Mouse (Mus musculus): ENCODE results near the gene Kpna6. TPM values are rescaled to one million over a fixed set of nuclear protein-coding genes. Genes with fewer than 3 reads are reported as not detected.

Gene Kpna6
- polyA plus RNA-seq, 1 experiment from 2014 or later, result 16.4 TPM

DNA sequence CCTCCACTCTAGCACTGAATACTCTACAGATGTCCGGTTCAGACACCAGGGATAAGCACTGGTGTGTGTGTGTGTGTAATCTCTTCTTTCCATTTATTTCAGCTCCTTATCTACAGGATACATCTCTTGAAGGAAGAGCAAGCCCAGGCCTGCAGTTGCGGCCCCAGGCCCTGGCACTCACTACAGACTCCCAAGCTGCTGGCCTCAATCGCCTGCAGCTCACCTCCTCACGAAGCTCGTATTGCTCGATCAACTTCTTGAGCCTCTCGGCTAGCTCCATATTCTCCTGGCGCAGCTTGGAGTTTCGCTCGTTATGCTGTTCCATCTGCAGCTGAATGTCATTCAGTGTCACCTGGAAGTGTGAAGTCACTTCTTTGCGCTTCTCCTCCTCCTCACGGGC is 40.7 kb downstream of the Kpna6 start:
- WGBS, result 81% methylated on average over 12 of the region's 12 CpGs
- no peak overlapping the region for H3K9ac ChIP-seq (replicated peaks; ENCODE audit: low read depth, low read length)
- peaks cover 80% of the 10 kb centered on the region for H3K36me3 ChIP-seq (ENCODE audit: control insufficient read depth, insufficient read depth)
- no peaks in the 10 kb centered on the region for H3K9me3 ChIP-seq (ENCODE audit: control insufficient read depth, low read length)
- no peak for ATAC-seq
- H3K27ac ChIP-seq (ENCODE audit: low read length), result no peak overlapping the region
- H3K4me1 ChIP-seq (replicated peaks; ENCODE audit: control insufficient read depth, insufficient read depth, low read length), result peaks cover 6% of the 10 kb centered on the region
- H3K27me3 ChIP-seq (replicated peaks; ENCODE audit: control insufficient read depth, insufficient read depth, low read length), result no peaks in the 10 kb centered on the region
- H3K4me3 ChIP-seq (replicated peaks; ENCODE audit: low read length), result no peak overlapping the region
- H3K4me2 ChIP-seq (ENCODE audit: low read length), result no peak overlapping the region

DNA sequence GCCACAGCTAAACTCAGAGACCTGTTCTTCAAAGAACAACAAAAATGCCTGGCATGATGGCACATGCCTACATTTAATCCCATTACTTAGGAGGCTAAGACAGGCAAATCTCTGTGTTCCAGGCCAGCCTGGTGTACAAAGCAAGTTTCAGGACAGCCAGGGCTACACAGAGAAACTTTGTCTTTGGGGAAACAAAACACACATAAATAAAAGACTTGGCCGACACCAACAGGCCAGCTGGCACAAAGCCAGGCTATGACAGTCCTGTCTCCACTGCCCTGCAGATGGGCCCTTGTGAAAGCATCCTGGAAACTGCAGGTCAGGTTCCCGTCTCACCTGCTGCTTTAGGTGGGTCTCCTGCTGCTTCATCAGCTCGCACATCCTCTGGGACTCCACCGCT is 41.6 kb downstream of the Kpna6 start:
- Histone ChIP-seq H3K4me3 (replicated peaks; ENCODE audit: low read length) (no peak overlapping the region), H3K36me3 (ENCODE audit: control insufficient read depth, insufficient read depth) (peaks cover 78% of the 10 kb centered on the region), H3K4me1 (replicated peaks; ENCODE audit: control insufficient read depth, insufficient read depth, low read length) (peaks cover 8% of the 10 kb centered on the region), H3K27ac (ENCODE audit: low read length) (no peak overlapping the region), H3K27me3 (replicated peaks; ENCODE audit: control insufficient read depth, insufficient read depth, low read length) (no peaks in the 10 kb centered on the region), H3K4me2 (ENCODE audit: low read length) (no peak overlapping the region), H3K9me3 (ENCODE audit: control insufficient read depth, low read length) (no peaks in the 10 kb centered on the region), H3K9ac (replicated peaks; ENCODE audit: low read depth, low read length) (no peak overlapping the region)
- 64% methylated on average over 4 of the region's 4 CpGs for WGBS
- ATAC-seq, result no peak

DNA sequence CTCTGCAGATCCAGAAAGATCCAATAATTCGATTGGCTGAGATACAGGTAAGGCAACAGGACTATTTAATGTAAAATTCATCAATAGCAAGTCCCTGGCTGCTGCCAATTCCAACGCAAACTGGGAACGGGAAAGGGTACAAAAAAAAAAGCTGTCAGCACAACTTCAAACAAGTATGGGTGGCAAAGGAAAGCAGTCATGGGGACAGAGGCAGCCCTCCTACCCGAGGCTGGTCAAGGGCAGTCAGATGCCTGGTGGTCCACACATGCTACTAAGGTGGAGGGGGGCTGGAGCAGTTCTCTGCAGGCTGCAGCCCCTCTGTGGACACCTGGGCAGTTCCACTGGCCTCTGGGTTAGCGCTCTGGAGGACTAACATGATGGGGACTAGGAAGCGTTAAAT is 46.5 kb downstream of the Kpna6 start:
- H3K4me1 ChIP-seq (replicated peaks; ENCODE audit: control insufficient read depth, insufficient read depth, low read length), result peaks cover 37% of the 10 kb centered on the region
- 0 out of 2 replicates have a peak overlapping the region, but pooled peaks have one; percentile 5 for H3K27ac ChIP-seq (ENCODE audit: low read length)
- WGBS, result 79% methylated on average over 6 of the region's 6 CpGs
- no peak for ATAC-seq
- peaks cover 39% of the 10 kb centered on the region for H3K36me3 ChIP-seq (ENCODE audit: control insufficient read depth, insufficient read depth)
- no peaks in the 10 kb centered on the region for H3K9me3 ChIP-seq (ENCODE audit: control insufficient read depth, low read length)
- no peak overlapping the region for H3K4me3 ChIP-seq (replicated peaks; ENCODE audit: low read length)
- no peaks in the 10 kb centered on the region for H3K27me3 ChIP-seq (replicated peaks; ENCODE audit: control insufficient read depth, insufficient read depth, low read length)
- no peak overlapping the region for H3K4me2 ChIP-seq (ENCODE audit: low read length)
- H3K9ac ChIP-seq (replicated peaks; ENCODE audit: low read depth, low read length), result no peak overlapping the region

DNA sequence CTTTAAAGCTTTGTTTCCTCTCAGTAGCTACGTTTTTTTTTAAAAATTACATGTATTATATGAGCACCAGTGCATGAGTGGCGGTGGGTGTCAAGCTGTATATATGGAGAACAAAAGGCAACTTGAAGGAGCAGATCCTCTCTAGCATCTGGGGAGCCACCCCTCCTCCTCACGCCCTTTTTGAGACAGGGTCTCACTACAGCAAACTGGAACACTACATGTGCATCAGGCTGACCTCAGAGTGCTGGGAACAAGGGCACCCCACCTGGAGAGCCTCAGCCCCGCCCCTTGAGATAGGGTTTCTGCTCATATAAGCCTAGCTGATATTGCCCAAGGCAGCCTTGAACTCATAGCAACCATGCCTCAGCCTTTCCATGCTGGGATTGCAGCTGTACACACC is 47.1 kb downstream of the Kpna6 start:
- WGBS, result 53% methylated on average over 4 of the region's 4 CpGs
- H3K27ac ChIP-seq (ENCODE audit: low read length), result peak overlapping the region; percentile 95
- H3K27me3 ChIP-seq (replicated peaks; ENCODE audit: control insufficient read depth, insufficient read depth, low read length), result no peaks in the 10 kb centered on the region
- no peaks in the 10 kb centered on the region for H3K9me3 ChIP-seq (ENCODE audit: control insufficient read depth, low read length)
- peaks cover 34% of the 10 kb centered on the region for H3K36me3 ChIP-seq (ENCODE audit: control insufficient read depth, insufficient read depth)
- no peak overlapping the region for H3K9ac ChIP-seq (replicated peaks; ENCODE audit: low read depth, low read length)
- no peak for ATAC-seq
- no peak overlapping the region for H3K4me3 ChIP-seq (replicated peaks; ENCODE audit: low read length)
- peaks cover 35% of the 10 kb centered on the region for H3K4me1 ChIP-seq (replicated peaks; ENCODE audit: control insufficient read depth, insufficient read depth, low read length)
- peak overlapping the region; percentile 79; the same call in 1 of the 2 replicates for H3K4me2 ChIP-seq (ENCODE audit: low read length)

DNA sequence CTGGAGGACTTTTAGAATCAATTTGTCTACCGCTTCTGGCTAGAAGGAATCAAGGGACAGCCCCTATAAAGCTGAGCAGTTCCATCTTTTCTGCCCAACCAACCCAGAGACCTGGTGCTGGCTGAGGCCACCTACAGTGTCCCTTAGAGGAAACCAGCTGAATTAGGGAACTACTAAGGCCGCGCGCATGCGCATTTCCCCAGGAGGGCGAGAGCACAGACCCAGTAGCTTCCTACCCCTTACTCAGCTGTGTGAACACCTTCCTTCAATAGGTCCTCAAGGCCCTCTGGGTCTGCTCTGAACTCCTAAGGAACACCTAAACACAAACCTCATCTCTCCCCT is 47.6 kb downstream of the Kpna6 start:
- Histone ChIP-seq H3K4me1 (replicated peaks; ENCODE audit: control insufficient read depth, insufficient read depth, low read length) (peaks cover 35% of the 10 kb centered on the region), H3K27me3 (replicated peaks; ENCODE audit: control insufficient read depth, insufficient read depth, low read length) (no peaks in the 10 kb centered on the region), H3K9ac (replicated peaks; ENCODE audit: low read depth, low read length) (peak overlapping the region; percentile 30), H3K4me2 (ENCODE audit: low read length) (peak overlapping the region; percentile 79), H3K27ac (ENCODE audit: low read length) (peak overlapping the region; percentile 95), H3K36me3 (ENCODE audit: control insufficient read depth, insufficient read depth) (peaks cover 29% of the 10 kb centered on the region), H3K4me3 (replicated peaks; ENCODE audit: low read length) (peak overlapping the region; percentile 62), H3K9me3 (ENCODE audit: control insufficient read depth, low read length) (no peaks in the 10 kb centered on the region)
- ATAC-seq, result no peak
- WGBS, result 2% methylated on average over 6 of the region's 6 CpGs

DNA sequence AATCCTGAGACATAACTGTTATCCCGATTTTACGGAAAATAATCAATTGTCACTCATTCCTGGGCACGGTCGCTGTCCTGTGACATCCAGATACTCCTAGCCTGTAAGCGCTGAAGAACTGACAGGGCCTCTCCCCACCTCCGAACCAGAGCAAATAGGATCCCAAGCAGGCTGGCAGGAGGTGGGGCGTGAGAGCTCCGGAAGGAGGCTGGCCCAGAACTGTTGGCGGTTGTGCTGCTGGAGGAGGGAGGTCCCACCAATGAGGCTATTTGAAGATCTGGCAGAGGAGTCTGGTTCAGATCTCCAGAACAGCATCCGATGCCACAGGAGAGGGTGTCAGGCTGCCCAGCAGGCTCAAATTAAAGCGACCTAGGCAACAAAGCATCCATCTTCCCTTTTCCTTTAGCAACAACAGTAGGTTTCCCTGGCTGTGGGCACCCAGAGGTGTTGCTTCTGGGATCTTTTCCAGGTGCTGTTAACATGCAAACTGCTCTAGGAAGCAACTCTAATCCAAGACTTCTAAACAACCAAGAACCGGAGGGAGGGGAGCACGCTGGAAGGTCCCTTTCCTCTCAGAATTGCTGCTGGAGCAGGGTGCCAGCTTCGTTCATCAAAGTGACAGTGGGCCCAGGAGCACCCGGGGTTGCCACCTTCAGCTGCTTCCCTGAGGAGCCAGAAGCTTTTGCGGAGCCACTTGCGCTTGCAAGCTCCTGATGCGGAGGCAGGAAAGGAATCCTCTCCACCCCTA is 48.1 kb downstream of the Kpna6 start:
- WGBS, result 1% methylated on average over 18 of the region's 18 CpGs
- Histone ChIP-seq H3K9me3 (ENCODE audit: control insufficient read depth, low read length) (no peaks in the 10 kb centered on the region), H3K36me3 (ENCODE audit: control insufficient read depth, insufficient read depth) (peaks cover 24% of the 10 kb centered on the region), H3K4me3 (replicated peaks; ENCODE audit: low read length) (peak overlapping the region; percentile 62), H3K9ac (replicated peaks; ENCODE audit: low read depth, low read length) (peak overlapping the region; percentile 72), H3K27ac (ENCODE audit: low read length) (peak overlapping the region; percentile 95), H3K4me2 (ENCODE audit: low read length) (peak overlapping the region; percentile 79), H3K27me3 (replicated peaks; ENCODE audit: control insufficient read depth, insufficient read depth, low read length) (no peaks in the 10 kb centered on the region), H3K4me1 (replicated peaks; ENCODE audit: control insufficient read depth, insufficient read depth, low read length) (peaks cover 35% of the 10 kb centered on the region)
- peak; percentile 97 for ATAC-seq

DNA sequence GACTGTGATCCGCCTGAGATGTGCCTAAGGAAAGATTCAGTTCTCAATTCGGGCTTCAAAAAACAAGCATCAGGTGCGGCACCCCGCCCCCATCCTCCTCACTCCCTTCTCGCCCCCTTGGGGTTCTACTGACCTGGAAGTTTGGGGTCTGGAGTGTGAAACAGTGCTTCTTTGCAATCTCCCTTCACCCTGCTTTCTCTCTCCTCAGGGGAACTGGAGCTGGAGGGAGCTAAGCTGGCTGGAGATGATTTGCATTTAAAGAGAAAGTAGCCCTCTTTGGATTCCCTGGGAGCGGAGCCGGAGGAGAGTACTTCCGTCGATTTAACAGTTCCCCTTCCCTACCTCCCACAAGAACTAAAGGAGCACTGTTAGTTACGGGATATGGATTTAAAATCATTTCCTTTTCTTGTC is 48.9 kb downstream of the Kpna6 start, which contains the start of gene Ccdc28b:
TSS of gene Ccdc28b (minus strand) at position 267 of the 411 bp plus-strand sequence.
- Histone ChIP-seq H3K9ac (replicated peaks; ENCODE audit: low read depth, low read length) (peak within 1 kb of the TSS; percentile 72), H3K36me3 (ENCODE audit: control insufficient read depth, insufficient read depth) (peaks cover 18% of the 10 kb centered on the region), H3K4me1 (replicated peaks; ENCODE audit: control insufficient read depth, insufficient read depth, low read length) (peaks cover 39% of the 10 kb centered on the region), H3K9me3 (ENCODE audit: control insufficient read depth, low read length) (no peaks in the 10 kb centered on the region), H3K27me3 (replicated peaks; ENCODE audit: control insufficient read depth, insufficient read depth, low read length) (no peaks in the 10 kb centered on the region), H3K27ac (ENCODE audit: low read length) (peak within 1 kb of the TSS; percentile 95), H3K4me2 (ENCODE audit: low read length) (peak within 1 kb of the TSS; percentile 79), H3K4me3 (replicated peaks; ENCODE audit: low read length) (peak within 1 kb of the TSS; percentile 62)
- ATAC-seq, result peak; percentile 62
- WGBS, result 0% methylated on average over 10 of the region's 10 CpGs

DNA sequence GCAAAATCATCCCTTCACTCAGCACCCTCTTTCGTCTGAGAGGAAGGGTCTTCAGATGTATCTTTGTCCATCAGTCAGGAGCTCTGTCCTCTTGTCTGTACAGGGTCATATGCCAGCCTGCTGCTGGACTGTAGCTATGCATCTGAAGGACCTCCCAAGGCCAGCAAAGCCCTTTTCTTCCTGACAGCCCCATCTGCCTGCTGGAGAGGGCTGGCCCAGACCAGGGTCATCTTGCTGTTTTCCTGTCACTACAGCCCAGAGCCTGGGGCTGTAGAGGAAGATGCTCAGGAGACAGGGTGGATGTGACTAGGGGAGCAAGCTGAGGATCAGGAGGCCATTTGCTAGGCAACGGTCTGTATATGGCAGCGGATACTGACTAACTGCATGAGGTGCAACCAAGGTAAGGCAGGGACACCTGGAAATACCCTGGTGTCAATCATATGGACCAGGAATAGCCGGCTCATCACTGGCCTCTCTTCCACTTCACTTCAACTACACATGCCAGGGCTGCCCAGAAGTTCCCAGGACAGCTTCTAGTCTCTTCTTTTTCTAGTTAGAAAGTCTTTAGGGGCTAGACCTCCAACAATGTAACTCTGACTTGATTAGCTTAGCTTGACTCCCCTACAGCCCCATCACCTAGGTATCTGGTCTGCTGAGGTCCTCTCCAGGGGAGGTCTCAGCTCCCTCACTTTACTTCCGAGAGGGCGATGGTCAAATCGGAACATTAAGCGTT is 49.6 kb downstream of the Kpna6 start:
- Histone ChIP-seq H3K4me1 (replicated peaks; ENCODE audit: control insufficient read depth, insufficient read depth, low read length) (peaks cover 45% of the 10 kb centered on the region), H3K4me2 (ENCODE audit: low read length) (peak overlapping the region; percentile 79), H3K9ac (replicated peaks; ENCODE audit: low read depth, low read length) (peak overlapping the region; percentile 72), H3K4me3 (replicated peaks; ENCODE audit: low read length) (peak overlapping the region; percentile 62), H3K27me3 (replicated peaks; ENCODE audit: control insufficient read depth, insufficient read depth, low read length) (no peaks in the 10 kb centered on the region), H3K36me3 (ENCODE audit: control insufficient read depth, insufficient read depth) (peaks cover 11% of the 10 kb centered on the region; the same call in 1 of the 2 replicates), H3K9me3 (ENCODE audit: control insufficient read depth, low read length) (no peaks in the 10 kb centered on the region), H3K27ac (ENCODE audit: low read length) (peak overlapping the region; percentile 95)
- 20% methylated on average over 8 of the region's 8 CpGs for WGBS
- no peak for ATAC-seq

DNA sequence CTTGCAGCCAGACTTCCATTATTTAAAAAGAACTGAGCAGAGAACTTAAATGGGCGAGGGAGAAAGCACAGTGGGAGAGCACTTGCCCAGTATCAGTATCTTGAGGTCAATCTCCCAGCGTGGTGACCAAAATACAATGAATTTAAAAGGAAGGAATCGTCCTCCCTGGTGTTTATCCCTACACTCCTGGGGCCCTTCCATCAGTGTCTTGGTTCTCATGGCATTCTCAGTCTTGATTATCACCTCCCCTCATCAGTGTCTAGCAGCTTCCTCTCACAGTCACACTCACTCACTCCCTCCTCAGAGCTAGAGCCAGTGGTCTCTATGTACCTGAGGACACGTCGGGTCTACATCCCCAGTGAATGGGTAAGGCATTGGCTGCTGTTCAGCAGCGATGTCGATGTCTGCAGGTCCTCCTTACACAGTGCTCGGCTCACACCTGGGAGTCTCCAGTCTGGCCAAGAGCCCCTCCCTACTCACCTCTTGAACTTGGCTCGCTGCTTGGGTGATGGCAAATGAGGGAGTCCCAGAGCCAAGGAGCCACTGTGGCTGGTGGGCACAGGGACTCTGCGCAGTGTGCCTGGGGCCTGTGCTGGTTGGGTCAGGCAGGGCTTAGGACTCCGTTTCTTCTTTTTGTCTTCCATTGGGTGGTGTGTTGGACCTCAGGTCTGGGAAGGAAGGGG is 50.3 kb downstream of the Kpna6 start:
- Histone ChIP-seq H3K27me3 (replicated peaks; ENCODE audit: control insufficient read depth, insufficient read depth, low read length) (no peaks in the 10 kb centered on the region), H3K9me3 (ENCODE audit: control insufficient read depth, low read length) (no peaks in the 10 kb centered on the region), H3K9ac (replicated peaks; ENCODE audit: low read depth, low read length) (peak overlapping the region; percentile 72), H3K27ac (ENCODE audit: low read length) (no peak overlapping the region), H3K36me3 (ENCODE audit: control insufficient read depth, insufficient read depth) (peaks cover 4% of the 10 kb centered on the region; the same call in 1 of the 2 replicates), H3K4me1 (replicated peaks; ENCODE audit: control insufficient read depth, insufficient read depth, low read length) (peaks cover 51% of the 10 kb centered on the region), H3K4me2 (ENCODE audit: low read length) (peak overlapping the region; percentile 79), H3K4me3 (replicated peaks; ENCODE audit: low read length) (peak overlapping the region; percentile 62; the same call in 1 of the 2 replicates)
- 79% methylated on average over 11 of the region's 11 CpGs for WGBS
- ATAC-seq, result no peak

Measured in forebrain, embryonic 16.5 days (tissue).